Mouse (Mus musculus) lung, adult 18-20 months (tissue): Measurements from ENCODE around the gene Ahnak.
"Not testable (repeated sequence)": the region's sequence is repeated elsewhere in the genome, so short reads cannot be mapped to it uniquely, and the experiment has no call there.

ENCODE experiments used
- DNase-seq, 2 experiments: peaks; one replicate each; pipeline ENCODE4 v3.0.0; 2022; ENCODE audit warnings: mixed read lengths in 2 of 2

The Ahnak gene

GRCm38 (mm10) chr19:9105101-9105685, 116.1 kb downstream of the Ahnak start:
- peak in 1 of 2 experiments; percentile 9 for DNase-seq

- peak; percentile 48 to 57 for DNase-seq
Measured at GRCm38 (mm10) chr19:9106096-9106495, 117.0 kb downstream of the Ahnak start.

GRCm38 (mm10) chr19:9106751-9107378, 117.8 kb downstream of the Ahnak start:
- peak; percentile 48 to 53 for DNase-seq

GRCm38 (mm10) chr19:9107379-9107755, 118.3 kb downstream of the Ahnak start:
- DNase-seq = peak; percentile 82 to 86

- DNase-seq = no peak
Measured at GRCm38 (mm10) chr19:9108536-9108935, 119.5 kb downstream of the Ahnak start.

GRCm38 (mm10) chr19:9110182-9110869, 121.2 kb downstream of the Ahnak start:
- peak; percentile 24 to 59 for DNase-seq

GRCm38 (mm10) chr19:9112043-9112442, 123.0 kb downstream of the Ahnak start:
- DNase-seq = no peak

- DNase-seq = no peak
Measured at GRCm38 (mm10) chr19:9116268-9116667, 127.2 kb downstream of the Ahnak start.

- no peak for DNase-seq
Measured at GRCm38 (mm10) chr19:9117275-9117674, 128.2 kb downstream of the Ahnak start.

- no peak for DNase-seq
Measured at GRCm38 (mm10) chr19:9119655-9120425, 130.8 kb downstream of the Ahnak start.

- no peak for DNase-seq
Measured at GRCm38 (mm10) chr19:9122390-9122789, 133.3 kb downstream of the Ahnak start.

GRCm38 (mm10) chr19:9123986-9124385, 134.9 kb downstream of the Ahnak start:
- not testable (repeated sequence) for DNase-seq
